Mouse (Mus musculus): Measurements from ENCODE around the gene Lnx2.

GRCm38 (mm10) chr5:147092448-147092847 lies 16.1 kb upstream of the Lnx2 start:
- TF ChIP-seq POLR2A (IDR thresholded peaks at IDR 0.05; ENCODE audit: low read depth, low read length) (no peak), CTCF (IDR thresholded peaks at IDR 0.05; ENCODE audit: extremely low read depth, insufficient read length, insufficient replicate concordance, low read depth, low read length) (no peak)
